Mouse (Mus musculus): Measurements from ENCODE around the gene Ptgfrn. TPM values are rescaled to one million over a fixed set of nuclear protein-coding genes. Genes with fewer than 3 reads are reported as not detected.

Gene Ptgfrn
- total and polyA plus RNA-seq, 3 experiments: not detected

DNA sequence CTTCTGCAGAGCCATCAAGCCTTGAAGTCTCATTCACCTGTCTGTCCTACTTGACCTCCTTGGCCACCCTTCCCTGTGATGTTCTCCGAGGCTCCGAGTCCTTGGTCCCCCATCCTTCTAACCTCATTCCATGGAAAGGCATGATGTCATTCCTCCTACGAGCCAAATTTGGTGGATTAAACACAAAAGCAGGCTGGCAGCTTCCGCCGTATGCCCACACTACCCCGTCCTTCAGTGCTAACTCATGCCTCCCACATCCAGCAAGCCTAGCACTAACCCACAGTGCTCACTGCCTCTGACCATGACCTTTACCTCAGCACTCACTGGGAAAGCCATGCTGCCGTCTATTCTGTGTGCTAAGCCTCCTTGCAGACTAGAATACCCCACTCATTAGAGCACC is 8.0 kb downstream of the Ptgfrn start:
- in situ Hi-C loops (cut with MboI; ENCODE audit: low pct_ligation_motif_present, low pct_unique_long_range_greater_than_20kb, low sequenced_read_pairs) (no loop called here), dilution Hi-C loops (cut with MboI; ENCODE audit: extremely low pct_ligation_motif_present, extremely low pct_unique_long_range_greater_than_20kb, low sequenced_read_pairs) (no loop called here)
- Histone ChIP-seq H3K4me2 (ENCODE audit: insufficient read depth, low read depth, poor library complexity, severe bottlenecking) (no peak overlapping the region), H3K36me3 (replicated peaks in 1 of 2; ENCODE audit: control insufficient read depth in 1 of 2, insufficient read depth in 1 of 2, low read length in 1 of 2) (no peaks in the 10 kb centered on the region), H3K27ac (ENCODE audit: insufficient read depth, low read depth) (no peak overlapping the region), H3K79me2 (replicated peaks; ENCODE audit: control insufficient read depth, extremely low read depth, insufficient read depth, poor library complexity, severe bottlenecking) (no peaks in the 10 kb centered on the region), H3K9me3 (replicated peaks; ENCODE audit: low read length) (no peaks in the 10 kb centered on the region), H3K4me3 (replicated peaks in 1 of 3; ENCODE audit: low read depth in 2 of 3, low read length in 2 of 3, poor library complexity in 1 of 3) (no peak overlapping the region), H3K9ac (ENCODE audit: insufficient read depth, low read depth) (no peak overlapping the region), H3K27me3 (replicated peaks) (no peaks in the 10 kb centered on the region), H3K4me1 (ENCODE audit: control insufficient read depth in 1 of 2, insufficient read depth in 2 of 2) (peaks cover 0 to 3% of the 10 kb centered on the region in 2 experiments; a peak in 1 of 4 replicates)
- no peak for TF ChIP-seq NRF1 (IDR thresholded peaks at IDR 0.05; ENCODE audit: low read depth, low read length)
- no peak for TF ChIP-seq CHD2 (IDR thresholded peaks at IDR 0.05; ENCODE audit: low read length)
- no peak for TF ChIP-seq UBTF (IDR thresholded peaks at IDR 0.05; ENCODE audit: low read depth, low read length)
- TF ChIP-seq MAFK (IDR thresholded peaks at IDR 0.05; ENCODE audit: insufficient replicate concordance, low read length): no peak
- no peak for TF ChIP-seq MYC (IDR thresholded peaks at IDR 0.05; ENCODE audit: low read depth, low read length)
- no peak for TF ChIP-seq KAT2A (IDR thresholded peaks at IDR 0.05; ENCODE audit: insufficient replicate concordance, low read length)
- TF ChIP-seq E2F4 (IDR thresholded peaks at IDR 0.05; ENCODE audit: insufficient replicate concordance, low read depth, low read length): no peak
- no peak for TF ChIP-seq ELF1 (IDR thresholded peaks at IDR 0.05; ENCODE audit: low read depth, low read length)
- no peak for TF ChIP-seq RAD21 (IDR thresholded peaks at IDR 0.05; ENCODE audit: low read depth, low read length)
- no peak for TF ChIP-seq MEF2A (IDR thresholded peaks at IDR 0.05; ENCODE audit: borderline replicate concordance, low read depth, low read length)
- TF ChIP-seq TBP (conservative IDR thresholded peaks at IDR 0.05; ENCODE audit: low read depth, low read length): no peak
- TF ChIP-seq PAX5 (IDR thresholded peaks at IDR 0.05; ENCODE audit: low read length): no peak
- TF ChIP-seq MAX (IDR thresholded peaks at IDR 0.05; ENCODE audit: low read length): no peak
- no peak for TF ChIP-seq ZKSCAN1 (IDR thresholded peaks at IDR 0.05; ENCODE audit: borderline replicate concordance, low read depth, low read length)
- DNase-seq (ENCODE audit: extremely low read depth): no peak

DNA sequence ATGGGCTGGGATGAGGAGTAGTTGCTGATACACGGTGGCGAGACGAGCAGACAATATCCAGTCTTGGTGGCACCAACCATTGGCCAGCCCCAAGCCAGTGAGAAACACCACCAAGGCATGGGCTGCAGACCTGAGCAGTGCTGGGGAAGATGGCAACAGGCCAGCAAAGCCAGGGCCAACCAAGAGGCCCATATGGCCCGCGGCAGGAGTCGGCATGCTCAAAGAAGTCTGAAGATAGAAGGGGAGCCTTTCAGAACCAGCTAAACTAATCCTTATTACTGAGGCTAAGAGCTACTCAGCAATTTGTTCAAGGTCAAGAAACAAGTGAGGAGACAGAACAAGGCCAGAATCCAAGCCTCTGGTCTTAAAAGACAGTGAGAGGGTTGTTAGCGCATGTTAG is 8.9 kb downstream of the Ptgfrn start:
- Histone ChIP-seq H3K4me3 (replicated peaks in 1 of 3; ENCODE audit: low read depth in 2 of 3, low read length in 2 of 3, poor library complexity in 1 of 3) (no peak overlapping the region), H3K27me3 (replicated peaks) (no peaks in the 10 kb centered on the region), H3K9ac (ENCODE audit: insufficient read depth, low read depth) (no peak overlapping the region), H3K36me3 (replicated peaks in 1 of 2; ENCODE audit: control insufficient read depth in 1 of 2, insufficient read depth in 1 of 2, low read length in 1 of 2) (no peaks in the 10 kb centered on the region), H3K79me2 (replicated peaks; ENCODE audit: control insufficient read depth, extremely low read depth, insufficient read depth, poor library complexity, severe bottlenecking) (no peaks in the 10 kb centered on the region), H3K4me2 (ENCODE audit: insufficient read depth, low read depth, poor library complexity, severe bottlenecking) (no peak overlapping the region), H3K4me1 (ENCODE audit: control insufficient read depth in 1 of 2, insufficient read depth in 2 of 2) (peaks cover 0 to 3% of the 10 kb centered on the region in 2 experiments; a peak in 1 of 4 replicates), H3K9me3 (replicated peaks; ENCODE audit: low read length) (no peaks in the 10 kb centered on the region), H3K27ac (ENCODE audit: insufficient read depth, low read depth) (no peak overlapping the region)
- TF ChIP-seq IRF4 (IDR thresholded peaks at IDR 0.05; ENCODE audit: low read depth, low read length) (no peak), ZNF384 (IDR thresholded peaks at IDR 0.05; ENCODE audit: low read depth, low read length) (no peak), MXI1 (IDR thresholded peaks at IDR 0.05; ENCODE audit: low read depth, low read length) (no peak), CHD1 (IDR thresholded peaks at IDR 0.05; ENCODE audit: low read depth, low read length) (no peak), TBP (conservative IDR thresholded peaks at IDR 0.05; ENCODE audit: low read depth, low read length) (no peak), ETS1 (conservative IDR thresholded peaks at IDR 0.05; ENCODE audit: low read depth, low read length) (no peak), EP300 (IDR thresholded peaks at IDR 0.05; ENCODE audit: low read length) (no peak), RCOR1 (conservative IDR thresholded peaks at IDR 0.05; ENCODE audit: low read depth, low read length) (no peak), MEF2A (IDR thresholded peaks at IDR 0.05; ENCODE audit: borderline replicate concordance, low read depth, low read length) (no peak), PAX5 (IDR thresholded peaks at IDR 0.05; ENCODE audit: low read length) (no peak), ZKSCAN1 (IDR thresholded peaks at IDR 0.05; ENCODE audit: borderline replicate concordance, low read depth, low read length) (no peak), POLR2A (IDR thresholded peaks at IDR 0.05; ENCODE audit: low read depth, low read length) (no peak), MAZ (IDR thresholded peaks at IDR 0.05; ENCODE audit: low read depth, low read length) (no peak)
- dilution Hi-C loops (cut with MboI; ENCODE audit: extremely low pct_ligation_motif_present, extremely low pct_unique_long_range_greater_than_20kb, low sequenced_read_pairs) (no loop called here), in situ Hi-C loops (cut with MboI; ENCODE audit: low pct_ligation_motif_present, low pct_unique_long_range_greater_than_20kb, low sequenced_read_pairs) (no loop called here)
- no peak for DNase-seq (ENCODE audit: extremely low read depth)
